27 mouse cellular contexts compared by ENCODE assay signal in the genomic region with DNA sequence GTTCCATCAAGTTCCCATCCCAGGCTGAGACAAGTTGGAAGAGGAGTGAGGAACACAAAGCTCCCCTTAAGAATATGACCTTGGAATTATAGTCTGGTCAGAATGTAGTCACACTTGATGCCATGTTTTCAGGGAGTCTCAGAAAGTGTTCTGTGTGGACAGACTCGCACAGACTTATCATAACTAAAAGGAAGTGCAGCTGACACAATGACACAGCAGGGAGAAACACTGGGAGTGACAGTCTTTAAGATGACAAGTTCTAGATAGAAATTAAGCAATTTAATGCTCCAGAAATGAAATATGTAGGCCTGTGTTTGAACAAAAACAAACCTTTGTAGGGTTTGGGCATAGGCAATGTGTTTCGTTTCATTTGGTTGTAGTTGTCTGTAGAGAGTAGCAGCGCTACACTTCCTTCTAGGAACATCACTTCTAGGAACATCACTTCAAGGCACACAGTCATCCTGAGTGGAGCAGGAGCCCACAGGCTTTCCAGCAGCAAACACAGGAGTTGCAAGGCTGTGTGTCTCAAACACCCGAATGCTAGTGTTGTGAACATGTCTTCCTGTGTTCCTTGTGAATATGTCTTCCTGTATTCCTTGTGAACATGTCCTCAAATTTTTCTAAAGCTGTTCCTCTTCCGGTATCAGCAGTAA. TPM values are rescaled to one million over a fixed set of nuclear protein-coding genes. Genes with fewer than 3 reads are reported as not detected.
DNase-seq lines count a peak whose midpoint lies in the region; ATAC-seq and TF ChIP-seq lines count a peak whose summit lies in the region.
"Had no signal": no experiment of that assay in that cellular context is flagged by ENCODE, and none has a peak within 500 bp of the region (broad histone marks: within the 10 kb centered on the region; RNA-seq: fewer than 3 reads in every experiment).

No protein-coding gene starts in this region.

- TF ChIP-seq EP300 in liver, embryonic 14.5 days (IDR thresholded peaks at IDR 0.05; ENCODE audit: low read depth), result no peak

- peak; percentile 84 for ATAC-seq in erythroblast, adult 5-6 weeks (replicated peaks; ENCODE audit: low FRiP score, poor library complexity, severe bottlenecking)
- ATAC-seq in liver, embryonic 14.5 days (ENCODE audit: insufficient read depth), result peak; percentile 80
- peak; percentile 53; the same call in 1 of the 2 replicates for ATAC-seq in megakaryocyte-erythroid progenitor cell, adult 5-6 weeks (replicated peaks; ENCODE audit: low FRiP score, low TSS enrichment, poor library complexity, severe bottlenecking)
- no peak for ATAC-seq in midbrain, embryonic 13.5 days
- ATAC-seq: CD4-positive, CD25-positive, alpha-beta regulatory T cell, adult 4 months; forebrain, embryonic 15.5 days; hindbrain, embryonic 16.5 days; intestine, embryonic 16.5 days; midbrain, embryonic 15.5 days had no signal

- 58% methylated on average over 5 of the region's 5 CpGs for WGBS in liver, embryonic 14.5 days (ENCODE audit: insufficient replicate concordance)
- 96% methylated on average over 5 of the region's 5 CpGs for WGBS in midbrain, embryonic 13.5 days

- peak; percentile 58 for DNase-seq in MEL-GATA-1-ER (ENCODE audit: extremely low read depth, low read depth)
- DNase-seq in liver, embryonic 14.5 days (ENCODE audit: low read depth in 3 of 3, low spot score in 3 of 3), result no peak
- no peak for DNase-seq in layer of hippocampus, adult 9-11 months
- no peak for DNase-seq in neural tube, embryonic 10.5 days (ENCODE audit: extremely low spot score, low spot score)
- DNase-seq: adrenal gland, postnatal 25 days; cerebellum, adult 18-20 months; cerebellum, postnatal 25 days; gastrocnemius, postnatal 36 days; heart, postnatal 4 days; kidney, postnatal 4 days; thymus, adult 18-20 months; thymus, postnatal 4 days had no signal

- H3K4me2 ChIP-seq in liver, embryonic 14.5 days (ENCODE audit: low read depth), result peak overlapping the region; percentile 26; the same call in 1 of the 2 replicates
- H3K4me2 ChIP-seq in midbrain, embryonic 13.5 days (replicated peaks), result no peak overlapping the region
- H3K4me2 ChIP-seq: forebrain, embryonic 15.5 days; kidney, embryonic 15.5 days; limb, embryonic 13.5 days; lung, embryonic 15.5 days; midbrain, embryonic 15.5 days; neural tube, embryonic 15.5 days; stomach, embryonic 15.5 days had no signal

- peaks cover 17 to 25% of the 10 kb centered on the region in 2 experiments for H3K4me1 ChIP-seq in liver, embryonic 14.5 days (replicated peaks; ENCODE audit: control insufficient read depth in 2 of 2, insufficient read depth in 2 of 2, low read length in 1 of 2)
- H3K4me1 ChIP-seq in midbrain, embryonic 13.5 days (replicated peaks), result no peaks in the 10 kb centered on the region
- H3K4me1 ChIP-seq: forebrain, embryonic 15.5 days; kidney, embryonic 15.5 days; limb, embryonic 13.5 days; lung, embryonic 15.5 days; midbrain, embryonic 15.5 days; neural tube, embryonic 15.5 days; stomach, embryonic 15.5 days had no signal

- no peaks in the 10 kb centered on the region for H3K9me3 ChIP-seq in liver, embryonic 14.5 days (ENCODE audit: control insufficient read depth, low read length)
- H3K9me3 ChIP-seq in midbrain, embryonic 13.5 days, result no peaks in the 10 kb centered on the region
- H3K9me3 ChIP-seq: forebrain, embryonic 15.5 days; kidney, embryonic 15.5 days; limb, embryonic 13.5 days; lung, embryonic 15.5 days; midbrain, embryonic 15.5 days; neural tube, embryonic 15.5 days; stomach, embryonic 15.5 days had no signal

- no peaks in the 10 kb centered on the region for H3K27me3 ChIP-seq in liver, embryonic 14.5 days (ENCODE audit: control insufficient read depth, insufficient read depth, low read length)
- H3K27me3 ChIP-seq in midbrain, embryonic 13.5 days, result no peaks in the 10 kb centered on the region
- H3K27me3 ChIP-seq: forebrain, embryonic 15.5 days; kidney, embryonic 15.5 days; limb, embryonic 13.5 days; lung, embryonic 15.5 days; midbrain, embryonic 15.5 days; neural tube, embryonic 15.5 days; stomach, embryonic 15.5 days had no signal

- no peak overlapping the region for H3K4me3 ChIP-seq in liver, embryonic 14.5 days (ENCODE audit: insufficient read depth in 1 of 2, low read depth in 2 of 2, low read length in 2 of 2)
- H3K4me3 ChIP-seq in midbrain, embryonic 13.5 days (replicated peaks), result no peak overlapping the region
- H3K4me3 ChIP-seq: forebrain, embryonic 15.5 days; kidney, embryonic 15.5 days; limb, embryonic 13.5 days; lung, embryonic 15.5 days; midbrain, embryonic 15.5 days; myocyte; neural tube, embryonic 15.5 days; stomach, embryonic 15.5 days had no signal

- no peaks in the 10 kb centered on the region for H3K36me3 ChIP-seq in liver, embryonic 14.5 days (replicated peaks; ENCODE audit: control insufficient read depth, insufficient read depth, low read depth)
- peaks cover 19% of the 10 kb centered on the region for H3K36me3 ChIP-seq in midbrain, embryonic 13.5 days

- peak overlapping the region; percentile 31 for H3K9ac ChIP-seq in liver, embryonic 14.5 days (replicated peaks)
- no peak overlapping the region for H3K9ac ChIP-seq in midbrain, embryonic 13.5 days (replicated peaks)
- H3K9ac ChIP-seq: forebrain, embryonic 15.5 days; kidney, embryonic 15.5 days; limb, embryonic 13.5 days; lung, embryonic 15.5 days; midbrain, embryonic 15.5 days; neural tube, embryonic 15.5 days; stomach, embryonic 15.5 days had no signal

- no peak for TF ChIP-seq CTCF in liver, embryonic 14.5 days (IDR thresholded peaks at IDR 0.05; ENCODE audit: low read depth)

- peak overlapping the region; percentile 69 for H3K27ac ChIP-seq in liver, embryonic 14.5 days
- H3K27ac ChIP-seq in midbrain, embryonic 13.5 days, result no peak overlapping the region
- H3K27ac ChIP-seq: forebrain, embryonic 15.5 days; kidney, embryonic 15.5 days; limb, embryonic 13.5 days; lung, embryonic 15.5 days; macrophage; midbrain, embryonic 15.5 days; neural tube, embryonic 15.5 days; stomach, embryonic 15.5 days had no signal

RNA-seq across cellular contexts. Expression of gene Uso1, which starts 11.7 kb away (rescaled TPM):
- 19.8 and 29.9 TPM in 2 replicates for total RNA-seq in erythroblast, adult 5-6 weeks (2015; ENCODE audit: low replicate concordance)
- total RNA-seq in erythroblast, adult 5-6 weeks (2017; ENCODE audit: low replicate concordance), result 20.4 and 34.8 TPM in 2 replicates
- polyA plus RNA-seq in liver, embryonic 14.5 days (2012; rRNA removed), result 11.1 and 18.6 TPM in 2 replicates
- 14.3 and 14.7 TPM in 2 replicates for polyA plus RNA-seq in liver, embryonic 14.5 days (2014; fragmentation: Nextera tagmentation; extraction: Ambion mirVana)
- 39.3 and 42.0 TPM in 2 replicates for total RNA-seq in megakaryocyte-erythroid progenitor cell, adult 5-6 weeks (2014; fragmentation: Nextera tagmentation)
- total RNA-seq in megakaryocyte-erythroid progenitor cell, adult 5-6 weeks (2017), result 12.2 and 13.4 TPM in 2 replicates
- polyA plus RNA-seq in midbrain, embryonic 13.5 days (2015; fragmentation: Nextera tagmentation; extraction: Ambion mirVana), result 50.2 and 50.3 TPM in 2 replicates
